Mouse (Mus musculus) kidney, adult 2 months (tissue): ENCODE measurements at regions not wholly inside any gene's neighbourhood (a gene's known extent, or its start where the extent isn't known, plus 50 kb on each side); places are given as distances from the start of the nearest gene placed in this dataset.

Experiments
- CTCF ChIP-seq: fragments of 200-500 bp; conservative IDR thresholded peaks from 2 replicates; pipeline ENCODE4 v1.5.1; 2011; ENCODE audit warnings: low read depth, mild to moderate bottlenecking, control low read depth, low read length, moderate library complexity, mixed read lengths; ENCODE audit not compliant: insufficient read depth, insufficient read length
- POLR2A ChIP-seq: fragments of 200-500 bp; IDR thresholded peaks from one replicate; pipeline ENCODE4 v1.6.1; 2011; ENCODE audit warnings: low read depth, low read length, control low read depth

GRCm38 (mm10) chr8:118055536-118055935 lies 228.0 kb upstream of the Cdh13 start:
- TF ChIP-seq CTCF: no peak
- TF ChIP-seq POLR2A: no peak
